Mouse (Mus musculus): Measurements from ENCODE around the gene Cd96. TPM values are rescaled to one million over a fixed set of nuclear protein-coding genes. Genes with fewer than 3 reads are reported as not detected.
"Not testable (repeated sequence)": the region's sequence is repeated elsewhere in the genome, so short reads cannot be mapped to it uniquely, and the experiment has no call there.

Cd96 gene
- 0.05 and 0.15 TPM in 2 replicates for polyA plus RNA-seq (2012; rRNA removed)

- DNase-seq (ENCODE audit: low read depth) = no peak
Measured at GRCm38 (mm10) chr16:46120020-46120419, at the start of gene Cd96. Cd96 (minus strand) TSS chr16:46120251.

- DNase-seq (ENCODE audit: low read depth) = no peak
Measured at GRCm38 (mm10) chr16:46166971-46167370, 46.9 kb upstream of the Cd96 start.

- no peak for DNase-seq (ENCODE audit: low read depth)
Measured at GRCm38 (mm10) chr16:46165305-46165704, 45.3 kb upstream of the Cd96 start.

DNA sequence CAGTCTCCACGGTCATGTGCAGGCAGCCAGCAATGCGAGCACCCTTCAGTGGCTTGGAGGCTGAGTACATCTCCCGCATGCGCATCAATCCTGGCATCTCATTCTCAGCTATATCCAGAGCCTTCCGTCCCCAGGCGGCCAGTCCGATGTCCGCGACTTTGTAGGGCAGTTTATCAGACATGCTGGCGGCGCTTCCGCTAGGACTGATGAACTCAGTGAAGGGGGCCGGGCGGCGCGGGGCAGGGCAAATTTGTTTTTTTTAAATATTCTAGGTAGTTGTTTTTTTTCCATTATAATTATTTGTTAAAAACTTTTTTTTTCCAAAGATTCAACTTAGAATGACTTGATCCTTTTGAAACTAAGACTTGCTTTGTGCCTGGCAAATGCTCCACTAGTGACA lies 34.8 kb upstream of the Cd96 start, which contains the start of gene Gm4737:
Gene Gm4737, minus strand, starts transcription at position 246 of the 400 bp plus-strand sequence.
- not testable (repeated sequence) for DNase-seq (ENCODE audit: low read depth)

GRCm38 (mm10) chr16:46151141-46151540 lies 31.1 kb upstream of the Cd96 start:
- no peak for DNase-seq (ENCODE audit: low read depth)

DNA sequence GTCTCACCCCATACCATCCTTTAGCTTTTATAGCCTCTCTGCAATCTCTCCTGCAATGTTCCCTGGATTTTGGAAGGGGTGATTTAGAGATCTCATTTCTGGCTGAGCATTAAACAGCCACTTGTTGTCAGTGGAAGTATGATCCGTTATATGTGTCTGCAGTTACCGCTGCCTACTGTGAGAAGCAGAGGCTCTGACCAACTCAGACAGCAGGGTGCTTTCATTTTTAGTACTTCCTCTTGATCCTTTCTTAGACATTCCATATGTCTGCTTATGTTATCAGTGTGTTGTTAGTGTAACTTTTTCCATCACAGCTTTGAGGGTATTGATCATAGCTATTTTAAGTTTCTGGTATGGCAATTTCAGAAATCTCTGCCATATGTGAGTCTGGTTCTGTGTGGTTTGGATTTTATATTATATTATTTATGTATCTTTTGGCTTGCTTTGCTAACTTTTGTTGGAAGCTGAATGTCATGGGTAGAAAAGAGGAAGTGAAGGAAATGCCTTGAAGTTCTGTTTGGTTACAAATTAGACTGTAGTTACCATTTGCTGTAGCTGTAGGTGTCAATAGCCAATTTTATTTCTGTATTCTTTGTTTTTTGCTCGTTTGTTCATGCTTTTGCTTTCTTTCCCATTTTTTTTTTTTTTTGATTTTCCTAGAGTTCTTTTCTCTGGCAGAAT lies 28.8 kb upstream of the Cd96 start:
- DNase-seq (ENCODE audit: low read depth) = no peak

DNA sequence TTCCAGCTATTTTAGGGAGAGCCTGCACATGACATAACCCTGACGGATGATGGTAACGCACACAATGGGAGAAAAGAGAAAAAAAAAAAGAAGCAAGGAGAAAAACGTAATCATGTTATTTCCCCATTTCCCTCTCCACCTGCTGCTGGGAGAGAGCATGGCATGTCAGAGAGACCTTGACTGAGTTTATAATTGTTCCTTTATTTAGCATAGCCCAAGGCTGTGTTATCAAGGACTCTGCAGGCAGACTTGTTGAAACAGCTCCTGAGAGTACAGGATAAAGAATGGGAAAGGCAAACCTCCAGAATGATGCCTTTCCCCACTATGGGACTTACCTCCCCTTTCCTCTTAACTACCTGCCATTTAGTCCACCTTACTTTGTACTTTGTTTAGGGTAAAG lies 26.9 kb upstream of the Cd96 start:
- no peak for DNase-seq (ENCODE audit: low read depth)

- no peak for DNase-seq (ENCODE audit: low read depth)
Measured at GRCm38 (mm10) chr16:46122238-46122637, 2.2 kb upstream of the Cd96 start.

GRCm38 (mm10) chr16:46121420-46121819 lies 1.4 kb upstream of the Cd96 start:
- DNase-seq (ENCODE audit: low read depth) = no peak

GRCm38 (mm10) chr16:46120607-46121006 lies 556 bp upstream of the Cd96 start:
- DNase-seq (ENCODE audit: low read depth) = no peak

- no peak for DNase-seq (ENCODE audit: low read depth)
Measured at GRCm38 (mm10) chr16:46117645-46118044, 2.4 kb downstream of the Cd96 start.

GRCm38 (mm10) chr16:46114727-46115126 lies 5.3 kb downstream of the Cd96 start:
- DNase-seq (ENCODE audit: low read depth) = no peak

GRCm38 (mm10) chr16:46109536-46109935 lies 10.5 kb downstream of the Cd96 start:
- DNase-seq (ENCODE audit: low read depth) = no peak

DNA sequence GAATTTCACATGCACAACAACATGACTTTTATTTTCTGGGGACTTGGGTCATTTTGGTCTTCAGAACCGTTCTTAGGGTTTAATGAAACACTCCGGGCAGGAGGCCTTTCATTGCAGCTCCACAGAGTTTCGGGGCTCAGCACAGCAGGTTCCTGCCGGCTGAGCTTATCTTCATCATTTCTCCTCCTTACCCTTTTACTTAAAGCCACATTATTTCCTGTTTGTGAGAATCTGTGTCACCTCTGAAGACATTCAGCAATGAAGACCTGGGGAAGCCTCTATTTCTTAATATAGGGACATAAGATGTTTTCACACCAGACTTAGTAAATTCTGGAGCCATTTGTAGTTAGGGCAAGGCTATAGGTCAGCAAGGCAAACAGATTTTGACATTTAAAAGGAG lies 12.6 kb downstream of the Cd96 start:
- DNase-seq (ENCODE audit: low read depth) = no peak

DNA sequence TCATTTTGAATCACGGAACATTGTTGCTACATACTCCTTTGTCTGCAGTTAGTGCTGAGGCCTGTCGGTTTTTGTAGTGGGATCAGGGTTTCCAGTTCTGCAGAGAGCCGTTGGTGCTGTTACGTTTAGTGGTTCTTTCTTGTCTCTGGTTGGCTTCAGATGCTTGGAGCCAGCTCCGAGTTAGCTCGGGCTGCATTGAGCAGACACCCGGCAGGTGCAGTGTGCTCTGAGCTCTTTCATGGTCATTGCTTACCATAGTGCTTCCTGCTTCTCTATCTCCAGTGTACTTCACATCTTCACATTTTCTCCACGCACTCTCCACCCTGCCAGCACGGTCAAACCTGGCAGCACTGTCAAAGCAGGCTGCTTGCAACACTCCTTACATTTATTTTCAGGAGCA lies 15.6 kb downstream of the Cd96 start:
- DNase-seq (ENCODE audit: low read depth) = no peak

DNA sequence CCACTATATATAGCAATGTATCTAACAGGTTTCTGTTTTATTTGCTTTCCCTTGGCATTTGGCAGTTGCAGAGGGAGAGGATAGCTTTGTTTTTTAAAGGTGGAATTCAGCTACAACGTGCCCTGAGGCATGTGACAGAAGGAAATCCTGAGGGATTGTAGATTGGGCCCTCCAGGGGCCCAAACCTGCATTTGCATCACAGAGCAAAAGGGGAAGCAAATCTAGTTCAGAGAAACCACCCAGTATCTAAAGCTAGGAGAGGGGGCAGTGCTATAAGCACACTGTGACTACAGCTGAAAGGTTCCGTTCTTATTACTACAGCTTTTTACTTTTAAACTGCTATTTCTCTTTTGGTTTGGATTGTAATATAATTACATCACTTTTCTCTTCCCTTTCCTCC lies 18.3 kb downstream of the Cd96 start:
- no peak for DNase-seq (ENCODE audit: low read depth)

DNA sequence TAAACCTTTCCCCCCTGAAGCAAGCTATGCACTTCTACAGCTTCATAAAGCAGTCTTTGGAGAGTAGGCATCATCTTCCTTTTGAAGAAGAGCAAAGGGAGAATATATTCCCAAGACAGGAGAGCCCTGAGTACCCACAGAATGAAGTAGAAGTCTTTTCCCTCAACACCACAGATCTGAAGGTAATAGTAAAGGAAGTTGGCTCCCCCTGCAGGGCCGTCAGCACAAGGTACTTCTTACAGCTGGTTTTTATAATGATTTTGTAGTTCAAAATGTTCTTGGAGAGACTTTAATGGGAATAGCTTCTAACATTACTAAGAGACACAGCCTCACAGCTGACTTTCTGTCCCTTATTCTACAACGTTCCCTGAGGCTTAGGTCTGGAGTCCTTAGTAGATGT lies 19.8 kb downstream of the Cd96 start:
- no peak for DNase-seq (ENCODE audit: low read depth)

DNA sequence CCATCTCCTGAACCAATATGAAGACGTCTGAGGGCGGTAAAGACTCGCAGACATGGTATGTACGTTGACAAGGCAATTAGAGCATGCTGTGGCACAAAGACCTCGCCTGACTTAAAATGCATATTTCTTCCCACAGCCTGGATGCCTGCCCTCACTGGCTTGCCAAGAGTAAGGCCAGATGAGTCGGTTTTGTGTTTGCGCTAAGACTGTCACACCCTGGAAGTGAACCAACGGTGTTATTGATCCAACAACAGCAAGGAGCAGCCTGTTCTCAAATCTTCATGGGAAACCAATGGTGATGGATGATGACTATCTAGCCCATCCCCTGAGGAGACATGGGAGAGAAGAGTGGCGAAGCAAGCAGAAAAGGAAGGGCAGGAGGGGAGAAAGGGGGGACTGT lies 22.6 kb downstream of the Cd96 start:
- DNase-seq (ENCODE audit: low read depth) = peak; percentile 26

GRCm38 (mm10) chr16:46094478-46094877 lies 25.6 kb downstream of the Cd96 start:
- no peak for DNase-seq (ENCODE audit: low read depth)

GRCm38 (mm10) chr16:46092935-46093334 lies 27.1 kb downstream of the Cd96 start:
- DNase-seq (ENCODE audit: low read depth) = no peak

GRCm38 (mm10) chr16:46086874-46087473 lies 33.1 kb downstream of the Cd96 start:
- DNase-seq (ENCODE audit: low read depth) = no peak

- DNase-seq (ENCODE audit: low read depth) = no peak
Measured at GRCm38 (mm10) chr16:46068000-46068399, 52.1 kb downstream of the Cd96 start.

GRCm38 (mm10) chr16:46063278-46063677 lies 56.8 kb downstream of the Cd96 start:
- DNase-seq (ENCODE audit: low read depth) = no peak

GRCm38 (mm10) chr16:46046906-46047305 lies 73.1 kb downstream of the Cd96 start:
- no peak for DNase-seq (ENCODE audit: low read depth)
